Mouse (Mus musculus) liver, embryonic 14.5 days (tissue): ENCODE results near the gene Zfp219.

Source experiments
- CTCF ChIP-seq: IDR thresholded peaks from 2 replicates; pipeline ENCODE4 v1.5.1; 2016; ENCODE audit warnings: antibody characterized with exemption, low read depth, control low read depth
- EP300 ChIP-seq: IDR thresholded peaks from 2 replicates; pipeline ENCODE4 v1.6.1; 2016; ENCODE audit warnings: antibody characterized with exemption, low read depth

DNA sequence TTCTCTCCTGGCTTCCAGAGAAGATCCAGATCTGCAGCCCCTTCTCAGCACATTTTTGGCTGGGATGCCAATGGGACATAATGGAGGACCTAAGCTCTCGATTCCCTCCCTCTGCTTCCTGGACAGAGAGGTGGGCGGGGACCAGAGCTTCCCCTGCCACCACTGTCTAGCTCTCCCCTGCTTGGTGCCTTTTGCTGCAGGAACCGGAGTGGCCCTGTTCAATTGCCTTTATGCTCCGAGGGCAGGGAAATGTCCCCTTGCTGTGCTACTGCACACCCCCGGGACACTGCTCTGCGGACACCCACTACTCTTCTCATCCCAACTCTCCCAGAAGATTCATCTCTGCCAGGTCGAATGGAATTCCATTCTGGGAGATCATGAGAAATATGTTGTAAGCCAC is 15.4 kb downstream of the Zfp219 start:
- TF ChIP-seq CTCF (no peak), EP300 (no peak)
